Mouse (Mus musculus) right cerebral cortex, postnatal 25 days (tissue): ENCODE measurements around the gene Tle3.

Experiments used
- DNase-seq: peaks from one replicate; pipeline ENCODE4 v3.0.0; 2022

Gene Tle3

DNA sequence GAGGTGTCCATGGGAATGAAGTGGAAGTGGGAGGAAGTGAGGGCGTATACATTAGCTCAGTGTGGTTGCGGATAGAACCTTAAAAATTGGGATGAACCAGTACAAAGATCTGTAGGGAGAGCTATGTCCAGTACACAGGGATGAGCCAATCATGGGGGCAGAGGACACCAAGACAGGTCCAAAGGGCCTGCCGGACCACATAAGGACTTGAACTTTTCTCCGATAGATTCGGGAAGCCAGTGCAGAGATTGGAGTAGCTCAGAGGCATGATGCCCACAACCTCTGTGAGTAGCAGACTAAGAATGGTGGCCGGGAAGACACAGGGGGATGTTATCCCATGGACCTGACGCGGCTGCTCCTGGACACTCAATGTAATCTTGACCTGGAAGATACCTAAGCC lies 12.0 kb upstream of the Tle3 start:
- no peak for DNase-seq

DNA sequence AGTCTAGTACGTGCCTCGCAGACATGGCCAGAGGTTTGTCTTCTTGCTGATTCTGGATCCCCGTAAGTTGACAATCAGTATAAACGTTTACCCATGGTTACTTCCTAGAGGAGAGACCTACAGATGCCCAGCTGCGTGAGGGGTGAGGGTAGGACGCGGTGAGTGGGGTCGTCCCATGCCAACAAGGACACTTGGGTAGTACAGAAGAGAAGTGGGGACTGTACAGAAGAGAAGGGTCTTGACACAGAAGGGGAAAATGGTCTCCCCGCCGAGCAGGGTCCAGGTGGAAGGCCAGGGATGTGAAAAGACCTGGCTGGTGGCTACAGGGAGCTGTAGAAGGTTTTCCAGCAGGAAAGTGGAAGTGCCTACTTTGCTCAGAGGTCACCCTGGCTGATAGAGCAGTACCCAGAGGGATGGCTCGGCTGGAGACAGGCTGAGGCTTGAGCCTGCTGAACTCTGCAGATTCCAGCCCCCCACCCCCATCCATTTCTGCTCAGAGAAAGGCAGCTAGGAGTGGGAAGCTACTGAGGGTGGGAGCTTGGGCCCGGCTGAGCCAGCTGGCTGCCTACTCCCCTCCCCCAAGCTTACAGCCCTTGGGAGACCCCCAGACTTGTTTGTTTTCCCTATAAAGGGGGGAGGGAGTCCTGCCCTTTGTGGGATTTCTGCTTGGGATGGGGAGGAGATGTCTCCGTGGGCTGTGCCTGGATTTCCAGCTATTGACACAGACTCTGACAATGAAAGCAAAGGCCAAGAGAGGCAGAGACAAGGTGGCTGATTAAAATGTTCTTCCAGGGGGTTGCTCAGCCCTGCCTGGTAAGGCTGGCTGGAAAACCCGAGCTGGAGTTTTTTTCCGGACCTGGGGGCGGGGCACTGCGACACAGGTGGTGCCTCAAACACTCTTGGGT lies 11.2 kb upstream of the Tle3 start:
- no peak for DNase-seq

DNA sequence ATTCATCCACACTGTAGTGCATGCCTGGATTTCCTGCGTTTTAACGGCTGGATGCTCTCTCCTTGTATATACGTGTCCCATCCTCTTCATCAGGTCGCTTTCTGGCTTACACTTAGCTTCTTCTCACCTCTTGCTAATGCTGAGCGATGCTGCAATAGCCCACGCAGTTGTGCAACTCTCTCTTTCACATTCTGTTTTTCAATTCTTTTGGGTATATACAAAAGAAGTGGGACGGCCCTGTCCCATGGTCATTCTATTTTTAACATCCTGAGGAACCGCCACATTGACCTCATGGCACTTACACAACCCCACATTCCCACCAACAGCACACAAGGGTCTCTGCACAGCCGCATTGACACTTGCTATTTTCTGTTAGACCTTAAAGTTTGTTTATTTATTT lies 9.0 kb upstream of the Tle3 start:
- no peak for DNase-seq

DNA sequence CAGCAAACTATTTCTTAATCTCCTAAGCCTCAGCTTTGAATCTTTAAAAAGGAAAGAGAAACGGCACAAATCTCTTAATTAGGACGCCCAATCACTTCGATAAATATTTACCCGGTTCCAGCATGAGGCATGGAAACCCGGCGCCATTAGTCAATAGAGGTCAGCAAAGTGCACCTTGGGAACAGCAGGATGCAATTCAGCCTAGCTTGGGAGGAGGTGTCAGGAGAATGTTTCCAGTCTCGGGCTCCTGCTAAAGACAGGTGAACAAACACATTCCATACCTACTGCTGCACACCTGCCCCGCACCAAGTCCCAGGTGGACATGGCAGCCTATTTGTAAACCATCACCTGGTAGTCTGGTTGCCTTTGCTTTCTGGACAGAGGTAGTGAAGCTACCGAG lies 6.1 kb upstream of the Tle3 start:
- DNase-seq, result no peak

DNA sequence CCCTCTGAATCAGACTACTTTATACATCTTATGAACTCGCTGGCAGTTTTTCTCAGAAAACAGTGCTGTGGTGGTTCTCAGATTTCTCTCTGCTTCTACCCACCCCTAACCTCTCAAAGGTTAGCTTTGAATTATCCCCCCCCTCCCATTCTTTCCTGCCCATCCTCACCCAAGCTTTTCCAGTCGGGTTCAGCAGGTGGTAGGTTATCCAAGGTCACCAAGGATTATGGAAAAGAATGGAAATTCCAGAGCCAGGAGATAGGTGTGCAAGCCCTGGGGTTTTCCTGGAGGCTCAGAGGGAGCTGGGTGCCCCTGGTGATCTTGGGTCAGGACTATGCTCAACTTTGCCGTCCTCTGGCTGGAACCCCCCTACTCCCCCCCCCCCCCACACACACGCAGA lies 5.0 kb upstream of the Tle3 start:
- DNase-seq, result no peak

DNA sequence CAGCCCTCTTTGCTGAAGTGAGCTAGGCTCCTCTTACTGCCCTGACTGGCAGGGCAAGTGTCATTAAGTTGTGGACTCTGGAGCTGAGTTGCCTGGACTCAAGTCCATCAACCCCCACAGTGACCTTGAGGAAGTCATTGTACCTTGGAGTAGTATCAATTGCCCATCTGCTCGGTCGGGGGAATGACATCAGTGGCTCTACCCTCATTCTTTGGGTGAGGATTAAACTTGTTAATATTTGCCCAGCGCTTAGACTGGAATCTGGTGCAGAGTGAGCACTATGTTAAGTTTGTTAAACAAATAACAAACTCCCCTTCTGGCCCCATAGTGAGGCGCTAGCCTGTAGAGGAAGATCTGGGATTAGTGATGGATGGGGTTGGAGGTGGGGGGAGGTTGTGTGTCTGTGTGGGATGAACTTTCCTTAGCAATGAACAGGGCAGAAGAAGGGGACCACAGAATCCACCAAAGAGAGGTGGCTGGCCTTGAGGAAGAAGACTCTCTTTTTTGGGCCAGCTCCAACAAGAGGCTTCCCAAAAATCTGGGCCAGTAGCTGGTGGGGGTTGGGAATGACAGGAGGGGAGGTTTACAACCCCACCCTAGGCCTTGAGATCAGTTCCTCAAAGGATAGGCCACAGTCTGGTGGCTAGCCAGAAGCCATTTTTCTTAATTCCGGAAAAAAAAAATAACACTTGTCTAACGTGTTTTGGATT lies 4.2 kb upstream of the Tle3 start:
- DNase-seq, result no peak

DNA sequence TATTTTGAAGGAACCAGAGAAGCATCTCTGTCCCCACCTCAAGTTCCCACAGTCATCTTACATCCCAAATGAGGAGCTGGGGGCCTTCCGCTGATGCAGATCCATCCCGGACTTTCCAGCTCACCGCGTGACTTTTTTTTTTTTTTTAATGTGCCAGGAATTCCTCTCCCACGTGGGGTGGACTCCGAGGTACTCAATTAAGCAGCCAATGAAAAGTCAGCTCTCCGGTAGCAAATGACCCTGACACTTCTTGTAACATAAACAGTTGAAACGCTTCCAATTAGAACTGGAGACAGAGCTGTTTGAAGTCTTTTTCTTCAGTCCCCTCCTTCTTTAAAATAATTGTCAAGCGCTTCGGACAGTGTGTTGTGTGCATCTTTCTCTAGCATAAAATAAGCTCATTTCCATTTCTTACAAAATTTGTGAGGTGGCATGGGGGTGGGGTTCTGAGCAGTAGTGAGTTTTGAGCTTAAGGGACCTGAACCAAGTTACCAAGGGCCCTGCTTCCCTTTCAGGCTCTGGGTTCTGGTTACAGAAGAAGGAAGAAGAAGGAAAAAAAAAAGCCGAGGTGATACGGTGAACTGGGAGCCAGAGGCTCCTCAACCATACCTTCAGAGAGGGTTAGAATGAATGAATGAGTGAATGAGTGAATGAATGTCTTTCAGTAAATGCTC lies 3.5 kb upstream of the Tle3 start:
- no peak for DNase-seq

DNA sequence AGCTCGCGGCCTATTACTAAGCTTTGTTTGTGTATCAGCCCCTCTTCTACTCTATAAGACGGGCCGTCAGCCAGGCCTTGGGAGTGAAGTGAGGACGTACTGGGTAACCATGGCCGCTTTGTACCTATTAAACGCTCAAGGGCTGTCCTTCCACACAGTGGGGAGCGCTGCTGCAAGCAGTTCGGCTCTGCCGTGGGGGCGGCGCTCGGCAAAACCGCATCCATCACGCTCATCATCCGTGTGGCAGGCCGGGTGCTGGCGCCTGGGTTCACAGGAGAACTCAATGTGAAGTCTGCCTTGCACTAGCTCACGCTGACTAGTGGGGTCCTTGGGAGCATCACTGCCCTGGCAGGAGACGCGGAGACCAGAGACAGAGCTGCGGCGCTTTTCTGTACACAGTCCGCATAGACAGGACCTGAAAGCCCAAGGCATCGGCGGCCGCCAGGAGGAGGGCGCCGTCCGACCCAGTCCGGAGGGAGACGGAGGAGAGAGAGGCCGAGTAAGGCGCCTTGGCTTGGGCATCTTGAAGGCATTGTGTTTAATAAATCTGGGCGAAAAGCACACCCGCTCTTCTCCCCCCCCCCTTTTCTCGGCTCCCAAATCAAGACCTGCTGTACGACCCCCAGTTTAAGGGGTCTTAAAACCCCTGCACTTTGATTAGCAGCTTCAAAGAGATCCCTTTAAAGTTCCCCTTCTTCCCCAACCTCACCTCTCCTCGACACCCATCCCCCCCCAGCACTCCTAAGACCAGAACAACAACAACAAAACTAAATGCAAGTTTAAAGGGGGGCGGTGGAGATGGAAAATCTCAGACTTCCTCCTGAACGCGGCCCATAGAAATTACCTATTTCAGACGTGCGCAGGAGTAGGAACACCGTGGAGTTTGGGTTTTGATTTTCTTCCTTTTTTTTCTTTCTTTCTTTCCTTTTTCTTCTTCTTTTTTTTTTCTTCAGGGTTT lies 2.6 kb upstream of the Tle3 start:
- DNase-seq, result peak; percentile 36

DNA sequence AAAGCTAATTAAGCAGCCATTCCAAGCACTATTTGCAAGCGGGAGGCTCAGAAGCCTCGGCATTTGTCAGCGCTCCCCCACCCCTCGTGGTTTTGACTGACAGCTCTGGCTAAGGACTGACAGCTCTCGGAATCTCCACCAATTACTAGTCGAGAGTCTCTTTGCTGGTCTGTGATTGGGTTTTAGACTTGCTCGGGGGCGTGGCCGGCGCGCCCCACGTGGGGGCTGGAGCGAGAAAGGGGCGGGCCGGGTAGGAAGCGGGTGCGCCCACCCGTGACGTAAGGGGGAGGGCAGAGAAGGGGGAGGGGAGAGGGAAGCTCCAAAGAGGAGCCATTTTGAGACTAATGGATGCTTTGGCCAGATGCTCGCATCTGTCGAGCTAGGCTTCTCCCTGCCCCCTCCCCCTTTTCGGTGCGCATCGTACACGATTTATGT lies 1.7 kb upstream of the Tle3 start:
- DNase-seq, result peak; percentile 99

DNA sequence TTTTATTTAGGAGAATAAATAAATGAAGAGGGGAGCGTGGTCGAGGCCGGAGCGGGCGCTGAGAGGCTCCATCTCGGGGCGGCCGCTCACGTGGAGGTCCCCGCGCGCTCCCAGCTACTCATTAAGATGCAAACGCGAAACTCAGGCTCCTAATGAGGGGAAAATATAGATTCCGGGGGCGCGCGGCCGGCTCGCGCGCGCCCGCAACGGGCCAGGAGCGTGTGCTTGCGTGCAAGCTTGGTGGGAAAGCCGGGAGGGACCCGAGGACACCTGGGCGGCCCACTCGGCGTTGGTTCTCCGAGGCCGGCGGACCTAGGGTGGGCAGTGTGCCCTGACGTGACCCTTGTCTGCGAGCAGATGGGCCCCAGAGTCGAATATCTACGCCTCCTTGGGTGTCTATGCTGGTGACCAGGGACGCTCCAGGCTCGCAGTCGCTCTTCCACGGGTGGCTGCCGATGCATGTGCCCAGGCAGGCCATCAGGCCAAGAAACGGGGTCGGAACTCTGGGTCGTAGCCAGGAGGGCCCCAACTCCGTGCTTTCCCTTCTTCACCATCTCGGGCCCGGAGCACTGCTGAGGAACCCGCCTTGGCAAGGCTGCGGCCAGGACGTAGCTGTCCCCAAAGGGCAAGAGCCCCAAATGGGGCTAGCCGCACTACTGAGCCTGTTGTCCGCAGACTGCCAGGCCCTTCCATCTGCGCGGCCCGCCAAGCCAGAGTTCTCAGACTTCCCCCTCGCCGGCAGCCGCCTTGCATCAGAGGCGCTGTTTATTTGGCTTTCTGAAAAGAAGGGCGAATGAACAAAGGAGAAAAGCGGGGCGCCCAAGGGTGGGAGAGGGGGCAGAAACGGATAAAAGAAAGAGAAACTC lies 1.0 kb upstream of the Tle3 start:
- peak; percentile 69 for DNase-seq

DNA sequence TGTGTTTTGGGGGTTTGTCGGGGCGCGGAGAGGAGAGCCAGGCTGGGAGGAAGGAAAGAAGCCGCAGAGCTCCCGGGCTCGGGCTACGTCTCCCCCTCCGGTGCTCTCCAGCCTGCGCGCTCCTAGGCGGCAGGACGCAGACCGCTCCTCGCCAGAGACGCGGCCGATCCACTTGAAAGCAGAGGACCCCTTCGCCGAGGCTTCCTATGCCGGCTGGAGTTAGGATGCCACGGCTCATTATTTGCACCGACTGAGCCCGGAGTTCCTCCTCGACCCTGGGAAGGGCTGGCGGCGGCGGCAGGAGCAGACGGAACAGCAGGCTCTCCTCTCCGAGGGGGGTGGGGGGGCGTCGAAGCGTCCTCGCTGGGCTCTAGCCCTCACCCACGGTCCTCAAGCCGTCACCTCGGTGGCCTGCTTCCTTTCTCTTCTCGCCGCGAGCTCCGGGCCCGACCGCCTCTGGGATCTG lies 377 bp downstream of the Tle3 start:
- no peak for DNase-seq

DNA sequence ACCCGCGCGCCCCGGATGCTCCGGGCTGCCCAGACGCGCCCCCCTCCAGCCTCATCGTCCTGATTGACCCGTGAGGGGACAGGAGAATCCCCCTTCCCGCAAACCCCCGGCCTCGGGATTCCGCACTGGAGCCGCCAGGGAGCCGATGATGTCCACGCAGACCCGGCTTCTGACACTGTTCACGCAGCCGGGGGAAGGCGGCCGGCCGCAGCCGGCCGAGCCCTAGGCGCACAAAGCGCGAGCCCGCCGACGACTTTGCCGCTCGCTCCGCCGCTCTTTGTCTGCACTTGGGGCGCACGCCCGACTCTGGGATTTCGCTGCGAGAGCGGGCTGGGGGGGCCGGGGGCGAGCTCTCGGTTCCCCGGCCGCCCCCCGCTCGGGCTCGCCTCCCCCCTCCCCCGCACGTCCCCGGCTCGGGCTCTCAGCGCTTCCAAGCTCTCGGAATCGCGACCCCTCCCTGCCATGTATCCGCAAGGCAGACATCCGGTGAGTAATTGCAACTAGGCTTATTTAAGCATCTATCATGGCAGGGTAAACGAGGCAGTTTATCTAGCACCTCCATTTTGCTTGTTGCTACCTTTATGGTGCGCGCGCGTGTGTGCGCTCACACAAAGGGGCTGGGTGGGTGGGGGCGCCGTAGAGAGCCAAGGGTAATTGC lies 939 bp downstream of the Tle3 start:
- peak; percentile 43 for DNase-seq

DNA sequence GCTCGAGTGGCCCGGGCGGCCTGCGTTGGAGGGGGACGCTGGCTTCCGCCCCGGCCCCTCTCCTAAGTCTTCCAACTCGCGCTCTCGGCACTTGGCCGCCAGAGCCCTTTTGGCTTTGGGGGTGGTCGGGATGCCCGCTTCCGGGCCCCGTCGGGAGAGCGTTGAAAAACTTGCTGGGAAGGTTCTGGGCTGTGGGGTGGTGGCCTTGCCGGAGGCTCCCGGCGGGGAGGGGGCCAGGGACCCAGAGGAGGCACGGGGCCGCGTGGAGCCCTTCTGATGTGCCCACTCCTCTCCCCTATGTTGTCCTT lies 1.4 kb downstream of the Tle3 start:
- DNase-seq, result peak; percentile 32

DNA sequence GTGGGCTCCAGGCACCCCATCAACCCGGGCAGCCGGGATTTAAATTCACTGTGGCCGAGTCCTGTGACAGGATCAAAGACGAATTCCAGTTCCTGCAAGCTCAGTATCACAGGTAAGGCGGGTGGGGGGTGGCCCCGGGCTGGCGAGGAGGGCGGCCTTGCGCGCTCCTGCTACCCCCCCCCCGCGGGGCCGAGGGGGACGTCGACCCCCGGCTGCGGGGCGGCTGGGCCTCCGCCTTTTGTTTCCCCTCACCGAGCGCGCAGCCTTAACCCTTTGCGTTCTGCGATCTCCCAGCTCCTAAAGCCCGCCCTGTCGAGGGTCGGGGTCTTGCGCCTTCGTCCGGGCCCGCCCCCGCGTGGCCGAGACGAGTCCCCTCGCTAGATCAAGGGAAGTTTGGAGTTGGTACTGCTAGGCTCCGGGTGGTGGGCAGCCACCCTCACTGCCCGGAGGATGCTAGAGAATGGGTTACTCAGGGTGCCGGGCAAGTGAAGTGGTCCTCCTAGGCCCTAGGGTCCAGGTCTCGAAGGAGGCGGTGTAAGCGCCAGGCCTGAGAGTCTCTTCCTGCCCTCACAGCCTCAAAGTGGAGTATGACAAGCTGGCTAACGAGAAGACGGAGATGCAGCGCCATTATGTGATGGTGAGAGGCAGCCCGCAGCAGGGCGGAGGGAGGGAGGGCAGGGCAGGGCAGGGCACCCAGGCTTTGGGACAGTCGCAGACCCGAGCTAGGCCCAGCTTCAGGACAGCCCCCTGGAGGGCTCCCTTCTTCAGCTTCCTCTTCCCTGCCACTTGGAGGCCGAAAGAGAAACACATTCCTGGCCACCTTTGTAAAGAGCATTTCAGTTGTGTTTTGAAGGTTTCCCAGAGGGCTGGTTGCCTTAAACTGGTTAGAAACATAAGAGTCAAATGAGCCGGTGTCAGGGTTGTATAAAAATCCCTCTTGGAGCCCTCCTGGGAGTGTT lies 2.1 kb downstream of the Tle3 start:
- no peak for DNase-seq

DNA sequence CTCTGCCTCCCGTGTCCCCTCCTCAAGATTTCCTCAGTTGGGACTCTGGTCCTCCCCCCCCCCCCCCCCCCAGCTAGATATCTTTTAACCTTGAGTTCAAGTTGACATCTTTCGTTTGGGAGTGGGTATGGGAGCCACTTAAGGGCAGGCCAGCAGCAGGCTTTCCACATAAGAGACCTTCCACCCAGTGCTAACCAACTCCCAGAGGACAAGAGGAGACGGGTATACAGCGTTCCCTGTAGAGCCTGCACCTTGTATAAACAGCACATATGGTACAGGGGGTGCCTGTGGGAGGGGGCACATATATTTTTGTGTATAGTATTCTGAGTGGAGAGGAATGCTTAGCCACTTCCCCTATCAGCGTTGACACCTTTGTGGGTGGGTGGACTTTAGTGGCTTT lies 2.8 kb downstream of the Tle3 start:
- no peak for DNase-seq

DNA sequence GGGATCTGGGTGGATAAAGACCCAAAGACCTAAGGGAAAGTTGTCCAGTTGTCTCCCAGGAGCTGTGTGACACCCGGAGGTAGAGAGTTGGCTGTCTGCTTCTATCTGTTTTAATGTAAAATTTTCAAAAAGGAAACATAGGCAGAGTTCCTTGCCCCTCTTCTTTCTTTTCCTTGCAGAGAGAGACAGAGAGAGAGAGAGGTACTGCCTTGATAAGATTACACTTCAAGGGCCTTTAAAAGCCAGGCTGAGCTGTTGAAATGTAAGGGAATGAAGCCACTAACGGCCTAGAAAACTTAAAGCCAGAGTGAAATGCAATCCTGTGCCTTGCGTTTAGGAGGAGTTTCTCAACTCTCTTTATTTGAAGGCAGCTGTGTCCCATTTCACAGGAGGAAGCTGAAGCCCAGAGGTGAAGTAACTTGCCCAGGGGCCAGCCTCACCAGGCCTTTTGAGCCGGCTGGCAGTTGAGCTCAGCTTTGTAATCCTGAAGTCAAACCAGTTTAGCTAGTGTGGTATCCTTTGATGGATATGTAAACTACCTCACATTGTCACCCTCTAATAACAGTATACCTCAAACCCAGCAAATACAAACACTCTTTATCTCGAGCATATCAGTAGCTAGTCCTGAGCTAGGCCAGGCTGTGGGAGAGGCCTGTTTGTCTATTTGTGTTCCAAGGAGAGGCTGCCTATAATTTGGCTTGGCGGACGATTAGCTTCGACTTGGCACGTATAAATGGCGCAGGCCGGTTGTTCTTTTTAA lies 3.8 kb downstream of the Tle3 start:
- DNase-seq, result no peak

DNA sequence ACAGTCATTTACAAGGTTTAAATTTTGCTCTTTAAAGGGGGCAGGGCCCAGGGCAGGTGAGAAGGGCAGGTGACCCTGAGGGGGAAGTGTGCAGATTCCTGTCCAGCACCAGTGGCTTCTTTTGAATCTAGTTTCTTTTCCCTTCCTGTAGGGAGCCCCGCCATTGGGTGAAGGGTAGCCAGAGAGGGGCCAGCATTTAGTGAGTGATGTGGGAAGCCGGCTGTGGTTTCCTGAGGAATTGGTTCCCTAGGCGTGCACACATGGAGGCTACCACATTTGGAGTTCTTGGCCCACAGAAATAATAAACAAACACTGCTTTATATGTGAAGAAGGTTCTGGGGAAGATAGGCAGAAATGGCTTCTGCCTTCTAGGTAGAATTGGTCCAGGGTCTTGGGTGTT lies 4.5 kb downstream of the Tle3 start:
- DNase-seq, result no peak

DNA sequence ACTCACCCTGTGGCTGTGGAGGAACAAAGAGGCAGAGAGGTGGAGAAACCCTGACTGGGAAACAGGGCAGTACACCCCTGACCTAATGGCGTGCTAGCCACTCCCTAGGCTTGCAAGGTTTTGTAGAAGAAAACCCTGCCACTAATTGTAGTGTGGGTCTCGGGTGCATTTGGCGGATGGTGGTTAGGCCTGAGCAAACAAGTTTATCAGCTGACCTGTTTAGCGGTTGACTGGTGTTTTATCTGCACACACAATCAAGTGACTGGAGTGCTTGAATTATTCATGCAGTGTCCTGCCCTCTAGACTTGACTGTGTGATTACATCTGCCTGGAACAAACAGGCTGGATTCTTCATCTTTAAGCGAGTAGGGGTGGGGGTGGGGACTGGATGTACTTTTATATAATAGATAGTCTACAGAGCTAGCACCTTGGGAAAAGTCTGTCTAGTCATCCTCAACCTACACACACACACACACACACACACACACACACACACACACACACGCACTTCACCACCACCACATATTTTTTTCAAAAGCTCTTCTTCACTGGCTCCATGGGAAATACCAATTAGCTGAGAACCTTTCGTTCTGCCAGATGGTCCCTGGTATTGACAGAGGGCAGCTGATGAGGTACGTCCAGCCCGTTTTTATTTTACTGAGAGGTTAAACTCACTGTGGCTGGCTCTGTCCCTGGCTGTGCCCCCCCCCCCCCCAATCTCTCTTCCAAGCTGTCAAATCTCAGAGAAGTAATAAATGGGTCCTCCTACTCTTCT lies 5.7 kb downstream of the Tle3 start:
- DNase-seq, result no peak
